Mouse (Mus musculus) kidney, postnatal 25 days (tissue): ENCODE results near the gene Rnf224.

Experiments used
- DNase-seq, 2 experiments: peaks; one replicate each; pipeline ENCODE4 v3.0.0; 2021; ENCODE audit warnings: mixed read lengths in 2 of 2

Gene Rnf224

DNA sequence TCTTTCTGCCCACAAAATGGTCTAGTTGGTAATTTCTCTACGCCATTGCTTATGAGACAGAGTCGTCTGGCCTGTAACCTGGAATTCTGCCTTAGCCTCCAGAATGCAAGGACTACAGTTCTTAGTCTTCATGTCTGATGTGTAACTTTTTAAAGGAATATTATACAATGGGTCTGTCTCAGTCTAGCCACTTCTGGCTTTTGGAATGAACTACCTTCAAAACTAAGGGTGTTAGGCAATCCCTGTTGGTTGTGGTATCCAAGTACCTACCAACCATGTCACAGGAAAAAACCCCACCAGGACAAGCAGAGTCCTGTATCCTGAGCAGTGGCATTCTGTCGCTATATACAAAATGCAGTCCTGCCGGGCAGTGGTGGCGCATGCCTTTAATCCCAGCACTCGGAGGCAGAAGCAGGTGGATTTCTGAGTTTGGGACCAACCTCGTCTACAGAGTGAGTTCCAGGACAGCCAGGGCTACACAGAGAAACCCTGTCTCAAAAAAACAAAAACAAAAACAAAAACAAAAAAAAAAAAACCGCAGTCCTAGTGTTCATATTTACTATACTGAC is 10.7 kb downstream of the Rnf224 start:
- no peak for DNase-seq

DNA sequence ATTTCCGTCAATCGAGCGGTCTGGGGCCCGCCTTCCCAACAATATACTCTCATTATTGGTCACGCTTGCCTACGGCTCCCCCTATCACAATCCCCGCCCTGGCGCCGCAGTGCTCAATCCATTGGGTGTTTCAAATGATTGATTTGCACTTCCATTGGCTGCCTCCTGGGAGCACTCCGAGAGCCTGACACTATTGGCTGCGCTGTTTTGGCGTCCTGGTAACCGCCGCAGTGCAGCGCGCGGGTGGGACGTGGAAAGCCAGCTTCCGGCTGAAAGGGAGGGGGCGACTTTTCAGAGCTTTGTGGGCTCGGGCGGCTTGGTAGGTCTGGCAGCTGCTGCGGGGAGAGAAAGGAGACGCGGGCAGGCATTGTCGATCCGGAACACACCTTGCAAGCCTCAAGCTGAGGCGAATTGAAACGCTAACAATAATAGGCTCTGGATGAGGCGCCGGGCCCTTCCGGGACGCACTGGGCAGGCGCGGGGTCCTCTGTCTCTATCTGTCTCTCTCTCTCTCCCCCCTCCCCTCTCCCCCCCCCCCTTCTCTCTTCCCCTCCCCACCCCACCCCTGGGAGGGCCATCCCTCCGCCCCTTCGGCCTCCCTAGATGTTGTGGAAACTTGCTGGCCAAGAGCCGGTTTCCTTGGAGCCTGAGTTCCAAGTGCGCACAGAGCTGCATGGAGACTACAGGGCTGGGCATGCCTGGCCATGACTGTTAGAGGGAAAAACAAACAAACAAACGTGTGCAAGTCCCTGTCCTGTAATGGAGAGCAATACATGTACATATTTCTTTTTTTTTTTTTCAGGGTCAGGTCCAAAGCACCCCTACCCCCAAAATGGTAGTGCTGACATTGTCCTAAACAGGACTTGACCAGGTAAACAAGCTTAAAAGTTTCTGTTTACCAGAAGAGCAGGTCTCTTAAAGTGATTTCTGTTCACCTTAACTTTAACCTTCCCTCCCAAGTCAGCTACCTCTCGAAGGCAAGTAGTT is 11.5 kb downstream of the Rnf224 start:
- peak; percentile 98 to 100 for DNase-seq

DNA sequence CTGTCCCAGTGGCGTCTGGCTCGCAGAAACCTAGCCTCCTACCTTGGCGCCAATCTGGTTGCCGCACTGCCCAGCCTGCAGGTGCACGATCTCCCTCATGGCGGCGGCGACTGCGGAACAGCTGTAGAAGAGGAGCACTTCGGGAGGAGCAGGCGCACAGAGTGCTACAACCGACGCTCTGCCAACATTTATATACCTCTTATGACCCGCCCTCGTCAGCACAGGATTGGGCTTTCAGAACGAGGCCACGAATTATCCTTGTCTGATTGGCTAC is 12.2 kb downstream of the Rnf224 start, which contains the start of gene Tubb4b:
Tubb4b (minus strand) TSS at position 211 of the 274 bp plus-strand sequence.
- no peak for DNase-seq

DNA sequence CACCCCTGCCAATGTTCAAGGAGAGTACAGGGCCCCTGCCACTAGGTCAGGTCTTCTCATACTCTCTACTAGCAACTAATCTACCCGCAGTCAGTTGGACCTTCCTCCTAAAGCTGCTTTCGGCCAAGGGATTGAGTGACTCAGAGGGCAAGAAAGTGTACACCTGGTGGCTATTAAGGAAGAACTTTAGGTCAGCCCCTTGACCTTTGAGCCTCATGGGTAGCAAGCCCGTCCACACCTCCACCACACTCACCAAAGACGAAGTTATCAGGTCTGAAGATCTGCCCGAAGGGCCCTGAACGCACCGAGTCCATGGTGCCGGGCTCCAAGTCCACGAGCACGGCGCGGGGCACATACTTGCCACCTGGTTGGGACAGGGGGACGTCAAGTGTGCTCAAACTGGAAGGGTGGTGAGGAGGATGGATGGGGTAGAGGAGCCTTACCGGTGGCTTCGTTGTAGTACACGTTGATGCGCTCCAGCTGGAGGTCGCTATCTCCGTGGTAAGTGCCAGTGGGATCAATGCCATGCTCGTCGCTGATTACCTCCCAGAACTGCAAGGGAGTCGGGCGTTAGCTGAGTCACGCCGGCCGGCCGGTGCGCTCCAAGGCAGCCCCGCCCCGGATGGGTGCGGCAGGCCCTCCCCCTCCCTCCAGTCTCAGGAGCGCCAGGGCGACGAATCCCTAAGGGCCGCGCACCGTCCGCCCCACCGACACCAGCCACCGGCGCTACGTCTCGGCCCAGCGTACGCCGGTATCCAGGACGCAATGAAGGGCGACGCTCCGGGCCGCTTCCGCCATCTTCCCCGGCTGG is 12.7 kb downstream of the Rnf224 start:
- DNase-seq = peak; percentile 81 to 94

DNA sequence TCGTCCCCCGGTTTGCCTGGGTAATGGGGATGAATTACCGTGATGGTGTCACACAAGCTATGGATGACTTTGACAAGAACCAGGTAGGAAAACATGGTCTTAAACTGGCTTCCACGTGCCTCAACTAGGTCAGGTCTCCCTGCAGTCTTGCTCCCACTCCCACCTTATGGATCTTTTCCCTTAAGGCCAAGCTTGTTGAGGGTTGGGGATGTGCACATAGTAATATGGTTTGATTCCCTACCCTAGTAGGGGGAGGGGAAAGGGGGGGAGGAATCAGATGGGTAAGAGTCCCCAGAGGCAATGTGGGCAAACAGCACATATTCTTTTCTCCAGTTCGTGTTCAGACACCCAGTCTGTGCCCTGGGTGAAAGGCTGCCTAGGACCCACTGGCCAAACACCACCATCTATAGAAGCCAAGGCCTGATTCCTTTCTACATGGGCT is 15.2 kb downstream of the Rnf224 start:
- DNase-seq = no peak

DNA sequence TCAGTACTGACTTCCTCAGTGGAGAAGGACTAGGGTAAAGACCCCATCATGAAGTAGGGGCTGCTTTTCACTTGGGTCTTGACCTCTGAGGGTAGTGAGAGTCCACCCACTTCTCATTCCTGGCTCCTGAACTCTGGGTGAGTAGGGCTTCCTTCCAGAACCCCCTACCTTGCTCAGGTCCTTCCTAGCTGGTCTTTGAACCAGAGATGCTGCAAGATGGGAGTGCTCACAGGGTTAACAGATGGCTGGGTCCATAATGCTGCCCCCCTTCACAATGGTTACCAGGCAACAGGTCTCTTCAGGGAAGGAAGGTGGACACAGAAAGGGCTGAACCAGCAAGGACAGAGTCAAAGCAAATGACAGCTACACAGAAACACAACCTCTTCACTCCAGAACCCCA is 18.1 kb downstream of the Rnf224 start, which contains the start of gene Fam166a:
Fam166a (plus strand) TSS at position 301 of the 400 bp plus-strand sequence.
- DNase-seq = no peak

DNA sequence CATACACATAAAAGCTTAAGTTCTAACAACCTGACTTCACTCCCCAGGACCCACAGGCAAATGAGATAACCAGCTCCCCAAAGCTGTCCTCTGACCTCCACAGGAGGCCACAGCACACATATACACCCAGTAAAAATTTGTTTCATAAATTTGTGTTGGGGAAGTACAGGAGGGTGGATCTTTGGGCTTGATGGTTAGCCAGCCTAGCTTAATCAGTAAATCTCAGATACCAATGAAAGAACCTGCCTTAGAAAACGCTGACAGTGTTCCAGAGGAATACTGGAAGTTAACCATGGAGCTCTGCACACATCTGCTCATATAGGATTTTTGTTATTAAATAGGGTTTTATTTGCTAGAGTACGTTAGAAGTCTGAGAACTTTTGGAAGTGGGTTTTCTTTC is 18.9 kb downstream of the Rnf224 start:
- no peak for DNase-seq

DNA sequence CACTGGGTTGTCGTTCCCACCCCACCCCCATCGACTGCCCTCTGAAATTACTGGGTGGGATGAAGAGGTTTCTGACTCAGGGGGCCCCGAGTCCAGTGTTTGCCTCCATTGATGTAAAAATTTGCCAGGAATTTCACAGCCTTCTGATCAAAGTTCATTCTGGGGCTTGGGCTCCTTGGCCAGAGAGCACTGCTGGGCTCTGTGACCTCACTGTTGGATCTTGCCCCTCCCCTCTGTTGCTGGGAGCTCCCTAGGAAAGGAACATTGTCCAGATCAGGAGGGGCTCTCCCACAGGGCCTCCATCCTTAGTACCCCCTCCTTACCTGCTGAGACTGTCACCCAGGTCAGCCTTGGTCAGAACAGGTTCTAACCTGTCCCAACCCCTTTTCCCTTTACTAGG is 22.1 kb downstream of the Rnf224 start, which contains the start of gene Stpg3:
Stpg3 (minus strand) TSS at position 194 of the 400 bp plus-strand sequence.
- peak; percentile 55 to 84 for DNase-seq

DNA sequence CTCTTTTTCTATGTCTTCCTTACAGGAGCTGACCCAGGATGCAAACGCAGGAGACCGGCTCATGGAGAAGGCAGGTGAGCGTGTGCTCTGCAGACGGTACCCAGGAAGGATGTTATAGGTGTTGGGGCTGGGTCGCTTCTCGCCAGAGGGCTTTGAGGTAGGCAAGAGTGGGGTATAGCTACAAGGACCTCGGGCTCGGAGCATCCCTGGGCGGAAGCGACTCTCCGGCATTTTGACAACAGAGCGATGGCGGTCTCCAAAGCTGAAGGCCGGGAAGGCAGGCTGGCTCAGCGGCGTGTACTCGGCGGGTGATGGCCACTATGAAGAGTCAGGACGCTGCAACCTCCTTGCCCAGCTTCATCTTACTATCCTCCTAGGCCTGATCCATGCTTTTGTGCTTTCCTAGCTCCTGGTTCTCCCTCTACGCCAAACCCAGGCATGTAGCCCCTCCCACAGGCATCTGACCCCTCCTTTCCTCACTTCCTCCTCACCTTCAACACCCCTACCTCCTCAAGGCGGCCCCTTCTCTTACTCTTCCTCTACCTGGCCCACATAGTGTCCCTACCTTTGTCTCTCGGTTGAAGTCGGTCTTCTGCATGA is 23.2 kb downstream of the Rnf224 start:
- peak in 1 of 2 experiments; percentile 32 for DNase-seq

DNA sequence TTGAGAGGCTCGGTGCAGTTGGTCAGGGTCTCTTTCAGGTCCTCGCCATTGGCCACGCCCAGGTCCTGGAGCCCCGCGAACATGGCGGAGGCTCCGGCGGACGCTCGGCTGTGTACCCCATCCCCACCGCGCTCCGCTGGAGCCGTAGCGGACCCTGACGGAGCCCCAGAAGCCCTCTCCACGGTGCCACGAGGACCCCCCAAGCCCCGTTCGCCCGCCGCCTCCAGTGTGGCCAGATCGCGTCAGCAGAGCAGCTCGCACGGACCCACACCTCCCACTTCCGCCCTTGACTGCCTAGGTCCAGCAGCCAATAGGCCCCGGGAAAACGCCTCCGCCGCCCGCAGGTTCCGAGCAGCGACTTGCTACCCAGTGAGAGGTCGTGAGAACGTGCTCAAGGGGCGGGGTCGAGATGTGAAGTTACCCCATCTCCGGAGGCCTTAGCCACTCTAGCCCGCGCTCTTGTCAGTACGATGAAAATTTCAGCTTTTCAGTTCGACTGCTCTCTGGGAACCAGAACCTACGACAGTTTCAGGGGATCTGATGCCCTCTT is 25.4 kb downstream of the Rnf224 start, which contains the start of gene Nelfb:
Nelfb (minus strand) TSS at position 369 of the 550 bp plus-strand sequence.
- peak; percentile 92 to 96 for DNase-seq

DNA sequence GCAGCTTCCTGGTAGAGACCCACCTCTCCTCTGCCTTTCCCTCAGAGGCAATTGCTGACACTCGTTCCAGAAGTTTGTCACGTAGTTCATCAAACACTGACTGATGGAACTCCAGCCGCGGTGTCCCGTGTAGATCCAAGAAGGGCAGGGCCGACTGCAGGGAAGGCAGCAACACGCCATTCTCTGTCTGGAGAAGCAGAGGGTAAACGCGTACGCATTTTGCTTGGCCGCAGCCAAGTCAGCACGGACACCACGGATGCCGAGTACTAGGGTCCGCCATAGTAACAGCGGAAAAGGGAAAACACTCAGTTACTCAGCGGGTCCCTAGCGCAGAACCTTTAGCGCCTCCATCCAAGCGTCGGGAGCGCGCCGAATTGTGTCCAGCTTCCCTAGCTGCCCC is 25.9 kb downstream of the Rnf224 start:
- no peak for DNase-seq

DNA sequence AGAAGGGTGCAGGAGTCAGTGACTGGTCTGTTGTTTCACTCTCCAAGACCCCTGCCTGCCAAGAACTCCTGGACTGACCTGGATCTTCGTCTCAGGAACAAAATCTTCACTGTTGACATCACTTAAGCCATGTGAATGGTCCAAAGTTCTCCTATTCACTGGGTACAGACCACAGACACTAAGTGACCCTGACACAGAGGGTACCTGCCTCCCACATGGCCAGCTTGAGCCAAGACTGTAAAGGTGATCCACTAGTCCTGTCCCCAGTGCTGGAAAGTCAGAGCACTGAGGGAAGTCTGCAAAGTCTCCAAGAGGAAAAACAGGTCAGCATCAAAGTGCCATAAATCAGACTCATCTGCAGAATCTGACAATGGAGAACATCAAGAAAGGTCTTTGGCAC is 29.0 kb downstream of the Rnf224 start:
- DNase-seq = peak in 1 of 2 experiments; percentile 55

DNA sequence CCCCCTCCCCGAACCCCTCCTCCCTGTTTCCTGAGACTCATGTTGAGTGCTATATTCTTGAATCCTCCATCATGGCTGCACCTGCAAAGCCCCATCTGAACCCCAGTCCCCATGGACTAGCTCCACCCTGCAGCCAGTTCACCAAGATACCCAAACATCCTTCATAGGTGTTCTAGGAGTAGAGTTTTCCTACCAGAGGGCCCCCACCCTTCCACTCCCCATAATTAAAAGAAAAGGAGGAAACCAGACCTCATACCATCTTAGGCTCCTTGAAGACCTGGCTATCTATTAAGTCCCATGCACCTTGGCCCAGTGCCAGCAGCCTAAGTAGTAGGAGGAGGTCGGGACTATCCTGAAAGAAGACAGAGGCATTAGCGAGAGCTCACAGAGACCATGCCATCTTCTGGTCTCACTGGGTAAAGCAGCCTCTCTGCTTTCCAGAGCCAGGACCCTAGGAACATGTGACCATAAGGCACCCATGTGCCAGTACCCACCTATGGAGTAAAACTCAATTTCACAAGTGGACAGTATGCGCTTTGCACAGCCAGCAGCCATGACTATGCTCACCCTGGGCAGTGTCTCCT is 32.9 kb downstream of the Rnf224 start:
- peak; percentile 57 to 66 for DNase-seq

DNA sequence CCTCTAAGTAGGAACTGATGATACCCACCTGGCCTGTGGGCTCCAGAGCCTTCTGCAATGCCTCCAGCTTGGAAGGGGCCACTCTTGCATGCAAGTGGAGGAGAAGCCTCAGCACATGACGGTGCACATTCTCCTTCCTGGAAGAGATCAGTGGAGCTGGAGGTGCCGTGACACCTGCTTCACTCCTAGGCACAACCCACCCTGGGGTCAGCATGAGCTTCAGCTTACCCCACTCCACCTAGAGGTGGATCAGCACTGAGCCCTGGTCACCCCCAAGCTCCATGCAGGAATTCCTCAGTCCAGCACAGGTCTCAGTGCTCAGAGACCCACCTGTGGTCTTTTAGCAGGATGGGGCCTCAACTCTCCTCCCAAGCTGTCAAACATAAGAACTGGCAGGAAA is 36.0 kb downstream of the Rnf224 start:
- peak in 1 of 2 experiments; percentile 30 for DNase-seq

DNA sequence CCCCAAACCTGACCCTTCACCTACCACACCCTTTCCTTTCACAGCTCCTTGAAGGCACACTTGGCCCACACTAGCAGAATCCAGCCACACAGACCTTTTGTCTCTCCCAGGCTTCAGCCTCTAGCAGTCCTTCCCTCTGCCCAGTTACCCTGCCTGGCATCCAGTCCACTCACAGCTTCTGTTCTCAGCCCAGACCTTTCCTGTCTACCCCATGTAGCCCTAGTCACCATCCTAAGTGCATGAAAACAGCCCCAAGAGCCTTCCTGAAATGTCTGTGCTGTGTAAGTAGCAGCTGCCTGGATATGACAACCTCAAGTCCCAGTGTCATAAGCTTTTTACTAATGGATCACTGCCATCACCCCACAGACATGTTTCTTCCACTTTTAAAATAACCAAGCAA is 38.6 kb downstream of the Rnf224 start:
- DNase-seq = peak in 1 of 2 experiments; percentile 25

DNA sequence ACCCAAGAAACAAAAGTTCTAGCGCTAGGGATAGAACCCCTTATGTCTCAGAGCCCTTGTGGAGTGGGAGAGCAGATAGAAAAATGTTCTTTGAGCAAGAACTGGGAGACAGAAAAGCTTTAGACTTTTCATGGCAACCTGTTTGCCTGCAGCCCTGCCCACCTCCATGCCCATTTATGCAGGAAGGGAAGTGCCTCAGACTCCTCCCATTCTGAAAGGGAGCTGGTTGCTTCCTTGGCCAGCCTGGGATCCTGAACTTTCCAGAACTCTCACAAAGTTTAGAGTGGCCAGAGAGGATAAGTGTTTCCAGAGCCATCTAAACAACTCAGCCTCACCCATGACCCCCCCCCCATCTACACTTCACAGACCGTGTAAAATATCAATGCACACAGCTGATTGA is 39.4 kb downstream of the Rnf224 start:
- DNase-seq = peak in 1 of 2 experiments; percentile 45

DNA sequence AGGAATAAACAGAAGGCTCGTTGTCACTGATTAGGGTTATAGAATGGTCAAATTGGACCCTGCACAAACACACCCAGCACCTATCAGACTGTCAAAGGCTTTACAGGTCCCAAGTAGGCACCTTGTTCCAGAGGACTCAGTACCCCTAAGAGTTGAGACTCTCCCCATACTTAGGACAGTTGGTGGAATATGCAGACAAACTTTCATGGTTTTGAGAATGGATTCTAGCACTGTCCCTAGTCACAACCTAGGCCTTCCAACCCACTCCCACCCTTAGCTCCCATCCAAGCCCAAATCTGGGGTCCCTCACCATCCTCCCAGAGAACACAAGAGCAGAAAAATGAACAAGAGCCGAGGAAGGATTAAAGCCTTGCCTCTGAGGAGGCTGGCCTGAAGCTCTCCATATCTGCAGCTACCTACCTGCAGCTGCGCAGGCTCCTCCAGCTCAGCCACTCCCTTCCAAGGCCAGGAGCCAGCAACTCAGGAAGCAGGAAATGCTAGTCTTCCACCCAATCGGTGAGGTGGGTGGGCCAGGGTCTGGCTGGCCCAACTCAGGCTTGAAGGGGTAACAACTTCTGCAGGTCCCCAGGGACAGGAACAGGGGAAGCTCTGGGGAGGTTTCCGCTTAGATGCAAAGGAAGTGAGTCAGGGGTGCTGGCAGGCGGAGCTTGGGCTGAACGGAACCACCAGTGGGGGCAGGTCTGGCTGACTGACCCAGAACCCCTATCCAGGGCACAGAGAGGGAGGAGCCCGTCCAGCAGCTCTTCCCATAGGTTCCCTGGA is 40.2 kb downstream of the Rnf224 start, which contains the start of gene Tor4a:
Tor4a (minus strand) TSS at position 715 of the 783 bp plus-strand sequence.
- DNase-seq = peak; percentile 87 to 96

DNA sequence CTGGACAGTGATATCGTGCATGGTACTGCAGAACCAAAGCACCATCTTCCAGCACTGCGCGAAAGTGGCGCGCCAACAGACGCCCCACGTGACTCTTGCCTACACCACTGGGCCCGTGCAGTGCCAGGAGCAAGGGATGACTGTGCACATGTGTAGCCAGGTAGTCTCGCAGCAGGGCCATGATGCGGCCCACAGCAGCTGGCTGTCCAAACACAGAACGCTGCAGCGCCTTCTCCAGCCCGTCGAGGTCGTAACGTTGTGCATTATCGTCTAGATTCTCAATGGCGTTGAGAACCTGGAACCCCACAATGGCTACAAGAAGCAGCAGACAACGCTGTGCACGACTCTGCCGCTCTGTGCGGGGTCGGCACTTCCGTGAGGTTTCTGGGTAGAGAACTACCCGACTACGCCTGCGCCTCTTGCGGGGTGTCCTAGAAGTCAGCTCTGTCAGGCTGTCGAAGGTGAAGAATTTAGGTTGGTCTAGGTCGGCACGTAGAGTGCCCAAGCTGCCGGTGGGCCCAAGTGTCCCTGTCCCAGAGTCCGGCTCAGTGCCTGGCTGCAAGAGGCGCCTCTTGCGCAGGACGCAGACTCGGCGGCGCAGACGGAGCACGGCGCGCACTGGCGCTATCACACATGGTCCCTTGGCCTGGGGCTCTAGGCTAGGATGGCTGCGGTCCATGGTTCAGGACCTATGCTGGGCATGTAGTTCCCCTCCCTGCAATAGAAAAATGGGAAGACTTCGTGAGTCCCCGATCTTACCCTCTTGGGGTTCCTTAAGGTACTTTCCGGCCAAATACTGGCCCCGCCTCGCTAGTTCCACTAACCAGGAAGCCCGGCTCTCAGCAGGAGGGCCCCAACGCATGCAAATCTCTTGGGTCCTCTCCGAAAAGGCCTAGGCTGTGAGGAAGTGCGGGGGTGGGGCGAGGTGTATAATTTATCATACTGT is 41.1 kb downstream of the Rnf224 start:
- peak; percentile 89 to 90 for DNase-seq

DNA sequence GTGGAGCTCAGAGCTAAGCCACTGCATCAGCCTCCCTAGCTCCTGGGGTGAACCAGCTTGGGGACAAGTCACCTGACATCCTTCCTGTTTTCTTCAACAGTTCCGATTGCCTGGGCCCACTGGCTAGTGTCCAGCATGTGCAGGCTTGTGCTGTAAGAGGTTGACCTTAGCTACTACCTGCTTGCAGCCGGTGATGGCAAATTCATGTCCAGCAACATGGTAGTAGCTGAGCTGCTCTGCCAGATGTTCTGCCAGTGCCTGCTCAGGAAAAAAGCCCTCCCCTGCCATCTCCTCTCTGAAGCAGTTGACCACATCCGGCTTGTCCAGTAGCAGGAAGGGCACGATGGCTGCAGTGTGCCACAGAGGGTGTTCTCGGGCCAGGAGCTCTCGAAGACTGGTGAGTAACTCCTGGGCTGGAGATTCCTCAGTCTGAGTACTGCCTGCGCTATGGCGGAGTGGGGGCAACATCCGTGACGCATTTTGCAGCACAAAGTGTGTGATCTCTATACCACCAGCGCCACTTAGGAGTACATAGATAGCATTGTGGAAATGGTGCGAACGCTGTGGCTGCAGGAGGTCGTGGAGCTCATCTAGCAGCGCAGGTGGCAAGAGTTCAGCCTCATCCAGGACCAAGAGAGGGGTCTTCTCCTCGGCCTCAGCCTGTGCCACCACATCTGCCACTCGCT is 42.0 kb downstream of the Rnf224 start:
- DNase-seq = peak in 1 of 2 experiments; percentile 47
